Mouse (Mus musculus): ENCODE measurements around the gene Nr1d2. TPM values are rescaled to one million over a fixed set of nuclear protein-coding genes. Genes with fewer than 3 reads are reported as not detected.

Gene Nr1d2
- total RNA-seq, 2 experiments from 2014 or later = 48.8 to 50.8 TPM

Small RNA genes within 50 kb of the gene (microRNA-seq; reads per million reads assigned to microRNA genes)
- gene Gm44469 = 0 reads per million in 2 experiments

Other genes with a start within 250 kb of the Nr1d2 start
- gene Nkiras1, start 32.0 kb upstream of the Nr1d2 start, total RNA-seq (2021) = 10 to 100 TPM; 33.5 to 33.8 TPM
- gene Rpl15, start 32.3 kb upstream of the Nr1d2 start, total RNA-seq (2021) = 100 to 1,000 TPM; 678 to 745 TPM
- 100 to 1,000 TPM; 112 to 128 TPM for gene Ube2e1, start 92.7 kb upstream of the Nr1d2 start, total RNA-seq (2021)